Mouse (Mus musculus) lung, postnatal 0 days (tissue): ENCODE results near the gene Gm10282.

ENCODE experiments used
- CTCF ChIP-seq: IDR thresholded peaks from 2 replicates; pipeline ENCODE4 v1.5.1; 2016; ENCODE audit warnings: antibody characterized with exemption, mild to moderate bottlenecking
- EP300 ChIP-seq: IDR thresholded peaks from 2 replicates; pipeline ENCODE4 v1.6.1; 2016; ENCODE audit warnings: antibody characterized with exemption, mild to moderate bottlenecking, control low read depth

DNA sequence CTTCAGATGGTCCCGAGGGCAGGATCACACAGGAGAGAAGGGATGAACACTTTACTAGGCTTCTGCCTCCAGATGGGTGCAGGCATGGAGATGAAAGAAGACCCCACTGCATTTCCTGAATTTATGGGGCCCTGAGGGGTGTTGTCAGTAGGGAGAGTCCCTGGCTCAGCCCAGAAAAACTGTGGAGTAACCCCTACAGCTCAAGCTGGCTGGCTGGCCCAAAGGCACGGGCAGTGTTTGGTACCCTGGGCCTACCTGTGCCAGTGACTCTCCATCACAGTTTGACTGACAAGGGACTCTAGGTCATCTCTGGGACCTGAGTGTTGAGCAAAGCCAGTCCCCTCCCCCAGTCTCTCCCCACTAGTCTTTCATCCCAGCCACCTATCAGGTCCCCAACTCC, 19.6 kb upstream of the Gm10282 start:
- TF ChIP-seq CTCF: no peak
- TF ChIP-seq EP300: no peak
